Mouse (Mus musculus): ENCODE data around the gene Ephx4. TPM values are rescaled to one million over a fixed set of nuclear protein-coding genes. Genes with fewer than 3 reads are reported as not detected.

Gene Ephx4
- total RNA-seq, 2 experiments from 2014 or later, result 59.4 to 62.5 TPM

GRCm38 (mm10) chr5:107403011-107403946, 743 bp downstream of the Ephx4 start:
- no peak for TF ChIP-seq CTCF (conservative IDR thresholded peaks at IDR 0.05)
- Histone ChIP-seq H3K4me3 (peak overlapping the region; percentile 76), H3K27ac (peak overlapping the region; percentile 99)
- no peak for DNase-seq (ENCODE audit: low spot score in 2 of 2)

DNA sequence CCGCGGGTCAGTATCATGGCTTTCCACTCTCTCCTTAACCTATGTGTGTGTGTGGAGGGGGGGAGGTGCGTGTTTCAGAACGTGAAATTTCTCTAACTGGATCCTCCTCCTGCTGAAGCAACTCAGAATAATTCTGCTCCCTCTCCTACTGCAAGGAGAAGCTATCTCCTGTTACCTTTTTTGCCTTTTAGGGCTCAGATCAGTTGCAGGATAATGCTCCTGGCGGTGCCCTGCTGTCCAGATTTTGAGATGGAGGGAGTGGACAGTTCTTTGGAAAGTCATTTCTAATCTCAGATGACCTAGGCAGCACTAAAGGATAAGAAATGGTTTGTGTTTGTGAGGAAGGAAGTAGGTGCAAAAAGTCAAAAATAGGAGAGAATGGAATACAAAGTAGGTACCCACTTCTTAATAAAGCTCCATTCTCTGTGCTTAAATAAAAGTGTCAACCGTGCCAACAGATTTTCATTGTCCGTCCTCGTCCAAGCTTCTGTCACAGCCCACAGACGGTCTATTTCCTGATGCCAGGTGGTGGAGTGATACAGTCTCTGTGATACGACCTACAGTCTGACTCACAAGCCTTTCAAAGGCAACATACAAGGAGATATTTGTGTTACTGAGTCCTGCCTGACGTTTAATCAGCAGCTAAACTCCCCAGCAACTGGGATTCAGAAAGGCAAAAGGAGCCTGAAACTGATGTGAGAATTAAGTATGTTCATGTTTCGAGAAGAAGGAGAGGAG, 1.6 kb downstream of the Ephx4 start:
- no peak for TF ChIP-seq CTCF (conservative IDR thresholded peaks at IDR 0.05)
- Histone ChIP-seq H3K27ac (peak overlapping the region; percentile 99), H3K4me3 (peak overlapping the region; percentile 76)
- DNase-seq (ENCODE audit: low spot score in 2 of 2), result peak; percentile 55 to 66

DNA sequence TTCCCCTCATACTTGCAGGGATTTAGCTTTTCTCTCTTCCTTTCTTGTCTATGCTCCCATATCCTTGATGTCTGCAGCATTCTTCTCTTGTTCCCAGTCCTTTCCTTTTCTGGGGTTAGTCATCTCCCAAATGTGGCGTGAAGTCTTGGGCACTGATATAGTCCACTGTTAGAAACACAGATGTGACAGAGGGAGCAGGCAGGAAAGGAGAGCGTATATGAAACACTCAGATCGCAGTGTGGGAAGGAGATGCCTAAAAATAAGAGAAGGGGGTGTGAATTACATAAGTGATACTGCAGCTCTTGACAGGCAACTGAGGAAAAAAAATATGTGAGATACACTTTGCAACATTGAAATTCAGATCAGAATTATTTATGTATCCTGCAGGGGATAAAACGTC, 2.8 kb downstream of the Ephx4 start:
- DNase-seq (ENCODE audit: low spot score in 2 of 2), result peak in 1 of 2 experiments; percentile 60
- TF ChIP-seq CTCF (conservative IDR thresholded peaks at IDR 0.05), result peak; percentile 11; the same call in 1 of the 2 replicates
- peak overlapping the region; percentile 76 for H3K4me3 ChIP-seq
- peak overlapping the region; percentile 99 for H3K27ac ChIP-seq

DNA sequence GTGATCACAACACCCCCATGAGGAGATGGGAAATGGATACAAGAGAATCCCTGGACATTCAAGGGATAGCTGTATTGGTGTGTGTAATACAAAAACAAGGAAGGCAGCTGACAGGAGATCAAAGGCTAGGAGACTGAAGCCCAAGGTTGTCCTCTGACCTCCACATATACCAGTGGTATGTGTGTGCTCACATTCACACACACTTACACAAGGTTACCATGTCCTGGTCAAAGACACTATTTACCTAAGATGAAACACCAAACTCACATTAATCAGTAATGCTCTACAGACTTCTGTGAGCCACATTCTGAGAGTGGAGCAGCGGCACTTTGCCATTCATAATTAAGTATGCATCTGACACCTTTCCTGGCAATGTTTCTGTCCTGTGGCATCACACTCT, 7.8 kb downstream of the Ephx4 start:
- no peak for TF ChIP-seq CTCF (conservative IDR thresholded peaks at IDR 0.05)
- peak overlapping the region; percentile 71 for H3K27ac ChIP-seq

DNA sequence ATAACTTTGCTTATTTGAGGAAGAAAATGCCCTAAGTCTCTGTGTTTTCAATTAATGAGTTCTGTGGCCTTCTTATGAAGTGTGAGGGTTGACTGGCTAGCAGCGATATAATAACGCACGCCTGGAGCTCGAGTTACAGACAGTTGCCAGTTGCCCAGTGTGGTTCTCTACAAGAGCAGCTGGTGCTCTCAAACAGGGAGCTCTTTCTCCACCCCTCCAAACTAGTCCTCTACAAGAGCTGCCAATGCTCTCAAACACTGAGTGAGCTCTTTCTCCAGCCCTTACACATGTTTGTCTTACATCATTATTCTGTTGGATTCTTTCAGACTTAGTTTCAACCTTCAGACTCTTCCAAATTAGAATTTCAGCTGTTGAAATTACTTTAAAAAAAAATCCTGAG, 8.8 kb downstream of the Ephx4 start:
- TF ChIP-seq CTCF (conservative IDR thresholded peaks at IDR 0.05), result no peak
- DNase-seq (ENCODE audit: low spot score in 2 of 2), result peak in 1 of 2 experiments; percentile 48
- no peak overlapping the region for H3K4me3 ChIP-seq
- peak overlapping the region; percentile 71 for H3K27ac ChIP-seq

More for the DNA sequence above, 7.8 kb downstream of the Ephx4 start:
- H3K4me3 ChIP-seq, result no peak overlapping the region
- no peak for DNase-seq (ENCODE audit: low spot score in 2 of 2)

DNA sequence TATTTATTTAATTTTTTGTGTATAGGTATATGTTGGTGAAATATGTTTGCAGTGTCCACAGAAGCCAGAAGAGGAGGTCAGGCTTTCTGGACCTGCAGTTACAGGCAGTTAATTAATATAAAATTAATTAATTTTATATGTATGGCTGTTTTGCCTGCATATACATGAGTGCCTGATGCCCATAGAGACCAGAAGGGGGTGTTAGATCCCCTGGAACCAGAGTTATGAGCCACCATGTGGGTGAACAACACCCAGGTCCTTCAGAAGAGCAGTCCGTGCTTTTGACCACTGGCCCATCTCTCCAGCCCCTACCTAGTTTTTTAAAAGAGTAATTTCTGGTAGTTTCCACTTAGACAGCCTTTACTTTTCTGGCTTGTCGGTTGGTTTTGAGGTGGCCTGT, 9.7 kb downstream of the Ephx4 start:
- no peak for DNase-seq (ENCODE audit: low spot score in 2 of 2)
- no peak; the same call in 1 of the 2 replicates for TF ChIP-seq CTCF (conservative IDR thresholded peaks at IDR 0.05)
- Histone ChIP-seq H3K27ac (peak overlapping the region; percentile 71), H3K4me3 (no peak overlapping the region)

DNA sequence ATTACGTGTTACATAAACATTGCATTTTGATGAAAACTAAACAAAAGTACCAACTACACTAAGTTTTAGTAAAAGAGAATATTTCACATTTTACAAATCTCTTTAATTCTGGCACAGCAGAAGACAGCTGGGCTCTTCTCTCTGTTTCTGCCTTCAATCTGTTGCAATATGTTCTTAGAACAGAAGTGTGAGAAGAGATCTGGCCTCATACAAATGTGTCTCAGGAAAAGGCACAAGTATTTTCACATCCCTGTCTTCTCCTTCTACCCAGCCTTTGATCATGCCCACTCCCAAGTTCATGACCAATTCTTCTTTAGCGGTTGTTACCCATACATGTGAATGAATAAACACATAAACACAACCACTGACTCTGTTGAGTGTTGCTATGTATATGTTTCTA, 12.6 kb downstream of the Ephx4 start:
- Histone ChIP-seq H3K4me3 (no peak overlapping the region), H3K27ac (peak overlapping the region; percentile 93)
- TF ChIP-seq CTCF (conservative IDR thresholded peaks at IDR 0.05), result no peak
- peak in 1 of 2 experiments; percentile 42 for DNase-seq (ENCODE audit: low spot score in 2 of 2)

GRCm38 (mm10) chr5:107421676-107422075, 19.1 kb downstream of the Ephx4 start:
- no peak for TF ChIP-seq CTCF (conservative IDR thresholded peaks at IDR 0.05)
- no peak overlapping the region for H3K27ac ChIP-seq
- no peak overlapping the region for H3K4me3 ChIP-seq
- DNase-seq (ENCODE audit: low spot score in 2 of 2), result no peak

DNA sequence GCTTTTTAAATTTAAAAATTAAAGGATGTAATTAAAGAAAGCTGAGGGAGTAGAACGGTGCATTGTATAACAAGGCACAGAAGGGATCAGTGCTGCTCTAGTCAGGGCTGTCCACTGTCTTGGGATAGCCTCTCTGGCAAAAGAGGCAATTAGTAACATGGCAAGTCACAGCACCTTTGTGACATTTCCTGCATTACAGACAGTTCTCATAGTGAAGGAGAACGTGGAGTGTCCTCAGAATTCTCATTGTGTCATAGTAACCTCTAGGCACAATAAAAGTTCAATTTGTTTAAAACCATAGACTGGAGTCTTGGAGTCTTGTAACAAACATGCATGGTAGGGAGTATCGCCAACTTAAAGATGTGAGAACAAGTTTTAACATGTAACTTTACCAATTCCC, 28.7 kb downstream of the Ephx4 start, which contains the start of gene Lpcat2b:
TSS of gene Lpcat2b (plus strand) at position 301 of the 400 bp plus-strand sequence.
- DNase-seq (ENCODE audit: low spot score in 2 of 2), result no peak
- Histone ChIP-seq H3K4me3 (no peak within 1 kb of the TSS), H3K27ac (no peak within 1 kb of the TSS)
- no peak for TF ChIP-seq CTCF (conservative IDR thresholded peaks at IDR 0.05)

- Histone ChIP-seq H3K4me3 (no peak overlapping the region), H3K27ac (no peak overlapping the region)
- no peak for DNase-seq (ENCODE audit: low spot score in 2 of 2)
- no peak for TF ChIP-seq CTCF (conservative IDR thresholded peaks at IDR 0.05)
These were observed 31.5 kb downstream of the Ephx4 start for GRCm38 (mm10) chr5:107434001-107434400.

GRCm38 (mm10) chr5:107436185-107436584, 33.6 kb downstream of the Ephx4 start:
- no peak overlapping the region for H3K27ac ChIP-seq
- no peak for DNase-seq (ENCODE audit: low spot score in 2 of 2)
- TF ChIP-seq CTCF (conservative IDR thresholded peaks at IDR 0.05), result no peak
- H3K4me3 ChIP-seq, result no peak overlapping the region

DNA sequence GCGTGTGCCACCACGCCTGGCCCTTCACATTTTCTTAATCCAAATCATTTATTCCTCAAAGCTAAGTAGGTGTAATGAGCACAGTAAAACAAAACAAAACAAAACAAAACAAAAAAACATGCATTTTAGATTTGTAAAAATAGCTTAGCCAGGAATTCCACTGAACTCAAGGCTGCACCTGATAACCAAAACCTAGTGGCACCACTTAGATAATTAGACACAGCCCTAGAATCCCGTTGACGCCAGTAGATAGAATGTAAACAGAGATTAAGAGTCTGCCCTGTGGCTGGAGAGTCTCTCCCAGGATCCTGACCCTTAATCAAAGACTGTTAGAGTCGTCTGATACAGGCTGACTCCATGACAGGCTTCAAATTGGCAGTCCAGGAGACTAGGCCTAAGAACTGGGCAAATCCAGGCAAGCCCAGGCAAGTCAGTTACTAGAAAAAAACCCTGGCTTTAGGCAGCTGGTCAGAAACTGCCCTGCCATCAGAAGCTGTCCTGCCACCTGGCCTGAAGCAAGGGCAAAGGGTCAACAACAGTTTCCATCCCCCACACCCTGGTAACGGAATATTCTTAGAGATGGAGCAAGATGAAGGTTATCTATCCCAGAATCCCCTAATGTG, 34.2 kb downstream of the Ephx4 start:
- DNase-seq (ENCODE audit: low spot score in 2 of 2), result no peak
- TF ChIP-seq CTCF (conservative IDR thresholded peaks at IDR 0.05), result no peak
- peak overlapping the region; percentile 99; the same call in 1 of the 2 replicates for H3K27ac ChIP-seq
- H3K4me3 ChIP-seq, result no peak overlapping the region

Data from layer of hippocampus, adult 2 months (tissue).